Comparison of ENCODE assay signal across 25 mouse cellular contexts in genomic region chr6:49273934-49274333, GRCm38 (mm10). TPM values are rescaled to one million over a fixed set of nuclear protein-coding genes. Genes with fewer than 3 reads are reported as not detected.
DNase-seq lines count a peak whose midpoint lies in the region; ATAC-seq and TF ChIP-seq lines count a peak whose summit lies in the region.
"Had no signal": no experiment of that assay in that cellular context is flagged by ENCODE, and none has a peak within 500 bp of the region (broad histone marks: within the 10 kb centered on the region; RNA-seq: fewer than 3 reads in every experiment).

No protein-coding gene starts in this region.

- 23% methylated on average over 4 of the region's 4 CpGs for WGBS in midbrain, embryonic 10.5 days
- WGBS in midbrain, embryonic 14.5 days, result 10% methylated on average over 4 of the region's 4 CpGs
- 37% methylated on average over 4 of the region's 4 CpGs for WGBS in stomach, postnatal 0 days

- peaks cover 10% of the 10 kb centered on the region for H3K4me1 ChIP-seq in midbrain, embryonic 10.5 days
- 0 out of 2 replicates have a peak, but pooled peaks cover 4% of the 10 kb centered on the region for H3K4me1 ChIP-seq in midbrain, embryonic 14.5 days (ENCODE audit: control insufficient read depth, insufficient read depth, low read length)
- H3K4me1 ChIP-seq in ES-Bruce4 (ENCODE audit: control insufficient read depth, insufficient read depth, low read length) (no peaks in the 10 kb centered on the region), ES-E14 (ENCODE audit: control insufficient read depth in 2 of 2, insufficient read depth in 2 of 2, low read length in 2 of 2, poor library complexity in 1 of 2) (peaks cover 3 to 8% of the 10 kb centered on the region in 2 experiments; a peak in 3 of 4 replicates)
- H3K4me1 ChIP-seq in stomach, postnatal 0 days (replicated peaks; ENCODE audit: control insufficient read depth, insufficient read depth), result no peaks in the 10 kb centered on the region
- H3K4me1 ChIP-seq: embryonic facial prominence, embryonic 12.5 days; forebrain, embryonic 15.5 days; heart, embryonic 12.5 days; midbrain, embryonic 15.5 days had no signal

- peak; percentile 78 for TF ChIP-seq EP300 in ES-Bruce4 (IDR thresholded peaks at IDR 0.05; ENCODE audit: insufficient read depth, low read depth, low read length)
- TF ChIP-seq EP300 in stomach, postnatal 0 days (optimal IDR thresholded peaks at IDR 0.05), result no peak

- peak overlapping the region; percentile 63 for H3K27ac ChIP-seq in midbrain, embryonic 10.5 days (replicated peaks)
- no peak overlapping the region for H3K27ac ChIP-seq in midbrain, embryonic 14.5 days (replicated peaks; ENCODE audit: low read depth, low read length)
- H3K27ac ChIP-seq in ES-Bruce4 (ENCODE audit: insufficient read depth, low read length), result peak overlapping the region; percentile 94
- H3K27ac ChIP-seq in ES-E14 (ENCODE audit: insufficient read depth, low read depth, low read length, poor library complexity, severe bottlenecking), result peak overlapping the region; percentile 98
- no peak overlapping the region for H3K27ac ChIP-seq in stomach, postnatal 0 days (replicated peaks)
- H3K27ac ChIP-seq: embryonic facial prominence, embryonic 12.5 days; forebrain, embryonic 15.5 days; gastrocnemius, adult 2 months; midbrain, embryonic 15.5 days had no signal

- ATAC-seq in midbrain, embryonic 14.5 days (ENCODE audit: low FRiP score, low TSS enrichment), result no peak
- peak; percentile 47; the same call in 1 of the 2 replicates for ATAC-seq in stomach, postnatal 0 days (ENCODE audit: low FRiP score, low TSS enrichment)
- ATAC-seq: forebrain, embryonic 15.5 days; intestine, embryonic 16.5 days; midbrain, embryonic 15.5 days had no signal

- DNase-seq in midbrain, embryonic 10.5 days (ENCODE audit: low spot score), result peak; percentile 11
- no peak for DNase-seq in midbrain, embryonic 14.5 days
- DNase-seq in ES-E14 (ENCODE audit: low read depth, low spot score), result no peak
- DNase-seq in stomach, postnatal 0 days (ENCODE audit: low spot score), result no peak
- DNase-seq in heart, postnatal 36 days, result no peak
- DNase-seq: adrenal gland, postnatal 10 days; B cell, adult 2 months; cerebellum, adult 11-12 months; cerebellum, adult 9-11 months; embryo, embryonic 11 days; gastrocnemius, adult 2 months; gastrocnemius, postnatal 36 days; heart, adult 18-20 months; kidney, adult 9 months; kidney, postnatal 14 days; layer of hippocampus, adult 9-11 months; lung, postnatal 36 days; right cerebral cortex, postnatal 14 days had no signal

- no peaks in the 10 kb centered on the region for H3K9me3 ChIP-seq in midbrain, embryonic 10.5 days (replicated peaks)
- no peaks in the 10 kb centered on the region for H3K9me3 ChIP-seq in midbrain, embryonic 14.5 days (ENCODE audit: control insufficient read depth, low read length)
- H3K9me3 ChIP-seq in ES-Bruce4 (replicated peaks; ENCODE audit: control insufficient read depth, insufficient read depth, low read length, poor library complexity, severe bottlenecking) (peaks cover 43% of the 10 kb centered on the region), ES-E14 (ENCODE audit: control insufficient read depth, insufficient read depth, low read depth, low read length) (peaks cover 11% of the 10 kb centered on the region)
- H3K9me3 ChIP-seq in stomach, postnatal 0 days (ENCODE audit: control insufficient read depth, low read length), result no peaks in the 10 kb centered on the region
- H3K9me3 ChIP-seq: embryonic facial prominence, embryonic 12.5 days; forebrain, embryonic 15.5 days; heart, embryonic 12.5 days; midbrain, embryonic 15.5 days had no signal

- H3K9ac ChIP-seq in midbrain, embryonic 14.5 days (replicated peaks; ENCODE audit: low read length), result no peak overlapping the region; the same call in 1 of the 2 replicates
- H3K9ac ChIP-seq in ES-Bruce4 (ENCODE audit: low read depth, poor library complexity, severe bottlenecking), result peak overlapping the region; percentile 1; the same call in 1 of the 2 replicates
- H3K9ac ChIP-seq in ES-E14 (ENCODE audit: insufficient read depth, low read depth, low read length, poor library complexity, severe bottlenecking), result peak overlapping the region; percentile 18; the same call in 1 of the 2 replicates
- no peak overlapping the region for H3K9ac ChIP-seq in stomach, postnatal 0 days (ENCODE audit: low read length)
- H3K9ac ChIP-seq: embryonic facial prominence, embryonic 12.5 days; forebrain, embryonic 15.5 days; heart, embryonic 12.5 days; midbrain, embryonic 15.5 days had no signal

- in situ Hi-C loops in ES-E14 (cut with MboI; ENCODE audit: low sequenced_read_pairs in 2 of 2, unreplicated experiment in 2 of 2), result no loop called here

- no peak for TF ChIP-seq POLR2A in ES-Bruce4 (IDR thresholded peaks at IDR 0.05; ENCODE audit: insufficient read depth, low read length)

- H3K4me3 ChIP-seq in midbrain, embryonic 10.5 days, result no peak overlapping the region
- H3K4me3 ChIP-seq in midbrain, embryonic 14.5 days (replicated peaks; ENCODE audit: low read depth, low read length), result no peak overlapping the region
- H3K4me3 ChIP-seq in ES-Bruce4 (ENCODE audit: low read depth, low read length) (no peak overlapping the region), ES-E14 (ENCODE audit: insufficient read depth in 1 of 2, low read depth in 1 of 2, low read length in 2 of 2, poor library complexity in 1 of 2, severe bottlenecking in 1 of 2) (peak overlapping the region in 1 of 2 experiments; percentile 3; a peak in 1 of 4 replicates)
- no peak overlapping the region for H3K4me3 ChIP-seq in stomach, postnatal 0 days (ENCODE audit: low read depth, low read length)
- H3K4me3 ChIP-seq: embryonic facial prominence, embryonic 12.5 days; forebrain, embryonic 15.5 days; gastrocnemius, adult 2 months; heart, embryonic 12.5 days; midbrain, embryonic 15.5 days; myocyte had no signal

- no peaks in the 10 kb centered on the region for H3K27me3 ChIP-seq in midbrain, embryonic 10.5 days (ENCODE audit: low read depth, poor library complexity, severe bottlenecking)
- no peaks in the 10 kb centered on the region; the same call in 1 of the 2 replicates for H3K27me3 ChIP-seq in midbrain, embryonic 14.5 days (ENCODE audit: control insufficient read depth, insufficient read depth, low read length)
- no peaks in the 10 kb centered on the region for H3K27me3 ChIP-seq in ES-Bruce4 (ENCODE audit: control insufficient read depth, insufficient read depth, low read length, poor library complexity, severe bottlenecking)
- no peaks in the 10 kb centered on the region for H3K27me3 ChIP-seq in stomach, postnatal 0 days (ENCODE audit: control insufficient read depth, insufficient read depth, low read length)
- H3K27me3 ChIP-seq: embryonic facial prominence, embryonic 12.5 days; forebrain, embryonic 15.5 days; heart, embryonic 12.5 days; midbrain, embryonic 15.5 days had no signal

- H3K4me2 ChIP-seq in midbrain, embryonic 14.5 days (ENCODE audit: low read length), result no peak overlapping the region
- no peak overlapping the region for H3K4me2 ChIP-seq in stomach, postnatal 0 days (replicated peaks; ENCODE audit: low read depth)
- H3K4me2 ChIP-seq: embryonic facial prominence, embryonic 12.5 days; forebrain, embryonic 15.5 days; heart, embryonic 12.5 days; midbrain, embryonic 15.5 days had no signal

- no peak for TF ChIP-seq CTCF in ES-Bruce4 (IDR thresholded peaks at IDR 0.05; ENCODE audit: low read depth, low read length)
- no peak for TF ChIP-seq CTCF in stomach, postnatal 0 days (IDR thresholded peaks at IDR 0.05; ENCODE audit: low read depth)

- intact Hi-C loops in heart, postnatal 36 days (cut with DNase I), result no loop called here

- no peaks in the 10 kb centered on the region for H3K36me3 ChIP-seq in midbrain, embryonic 10.5 days
- no peaks in the 10 kb centered on the region for H3K36me3 ChIP-seq in midbrain, embryonic 14.5 days (ENCODE audit: control insufficient read depth, insufficient read depth, low read length)
- H3K36me3 ChIP-seq in ES-Bruce4 (ENCODE audit: control insufficient read depth, insufficient read depth, low read length, poor library complexity, severe bottlenecking) (no peaks in the 10 kb centered on the region), ES-E14 (ENCODE audit: control insufficient read depth, insufficient read depth, low read length, poor library complexity, severe bottlenecking) (peaks cover 8% of the 10 kb centered on the region; the same call in 1 of the 2 replicates)
- H3K36me3 ChIP-seq in stomach, postnatal 0 days (ENCODE audit: control insufficient read depth, insufficient read depth, low read length), result no peaks in the 10 kb centered on the region
- H3K36me3 ChIP-seq: embryonic facial prominence, embryonic 12.5 days; forebrain, embryonic 15.5 days; heart, embryonic 12.5 days; midbrain, embryonic 15.5 days had no signal

TF ChIP-seq in ES-E14, 5 proteins besides CTCF, POLR2A, EP300 and RAD21 (continues in another document):
- no peak for TF ChIP-seq ZC3H11A (IDR thresholded peaks at IDR 0.05; ENCODE audit: borderline replicate concordance, low read depth, low read length)
- TF ChIP-seq MAFK (IDR thresholded peaks at IDR 0.05; ENCODE audit: insufficient read depth, low read depth, low read length), result no peak
- TF ChIP-seq CHD2 (IDR thresholded peaks at IDR 0.05; ENCODE audit: low read depth, low read length), result no peak
- no peak for TF ChIP-seq ZNF384 (IDR thresholded peaks at IDR 0.05; ENCODE audit: low read depth, low read length)

RNA-seq across cellular contexts. Expression of gene Tra2a, which starts 10.1 kb away (rescaled TPM):
- 121 and 126 TPM in 2 replicates for polyA plus RNA-seq in midbrain, embryonic 10.5 days (2016; fragmentation: Nextera tagmentation; extraction: Ambion mirVana)
- 58.0 and 105 TPM in 2 replicates for polyA plus RNA-seq in midbrain, embryonic 14.5 days (2014; fragmentation: Nextera tagmentation; extraction: Ambion mirVana)
- 312 and 328 TPM in 2 replicates for polyA plus RNA-seq in ES-Bruce4 (2011; ENCODE audit: insufficient read depth, insufficient read length, low read depth, missing spikeins)
- 105 and 136 TPM in 2 replicates for total RNA-seq in ES-E14 (2012; rRNA removed)
- polyA plus RNA-seq in stomach, postnatal 0 days (2015; fragmentation: Nextera tagmentation; extraction: Ambion mirVana), result 34.6 and 35.4 TPM in 2 replicates
- 10 to 100 TPM; 26.8 to 28.4 TPM for total RNA-seq in heart, postnatal 36 days (2021)

RNA-seq across cellular contexts. Expression of gene Ccdc126, which starts 45.1 kb away (rescaled TPM):
- polyA plus RNA-seq in midbrain, embryonic 10.5 days (2016; fragmentation: Nextera tagmentation; extraction: Ambion mirVana), result 4.7 and 5.6 TPM in 2 replicates
- 10.1 and 11.0 TPM in 2 replicates for polyA plus RNA-seq in midbrain, embryonic 14.5 days (2014; fragmentation: Nextera tagmentation; extraction: Ambion mirVana)
- polyA plus RNA-seq in ES-Bruce4 (2011; ENCODE audit: insufficient read depth, insufficient read length, low read depth, missing spikeins), result 4.0 and 4.2 TPM in 2 replicates
- 8.4 and 8.7 TPM in 2 replicates for total RNA-seq in ES-E14 (2012; rRNA removed)
- 7.4 and 8.4 TPM in 2 replicates for polyA plus RNA-seq in stomach, postnatal 0 days (2015; fragmentation: Nextera tagmentation; extraction: Ambion mirVana)
- 1 to 10 TPM; 4.4 to 4.6 TPM for total RNA-seq in heart, postnatal 36 days (2021)

RNA-seq across cellular contexts. Expression of gene Igf2bp3, which starts 59.2 kb away (rescaled TPM):
- 134 and 148 TPM in 2 replicates for polyA plus RNA-seq in midbrain, embryonic 10.5 days (2016; fragmentation: Nextera tagmentation; extraction: Ambion mirVana)
- polyA plus RNA-seq in midbrain, embryonic 14.5 days (2014; fragmentation: Nextera tagmentation; extraction: Ambion mirVana), result 24.7 and 39.2 TPM in 2 replicates
- 78.2 and 85.8 TPM in 2 replicates for polyA plus RNA-seq in ES-Bruce4 (2011; ENCODE audit: insufficient read depth, insufficient read length, low read depth, missing spikeins)
- 20.0 and 32.8 TPM in 2 replicates for total RNA-seq in ES-E14 (2012; rRNA removed)
- polyA plus RNA-seq in stomach, postnatal 0 days (2015; fragmentation: Nextera tagmentation; extraction: Ambion mirVana), result 40.7 and 43.6 TPM in 2 replicates
- under 1 TPM; 0.19 to 0.22 TPM for total RNA-seq in heart, postnatal 36 days (2021)
- total RNA-seq: heart, adult 18-20 months had no signal

Comparison
In these comparisons a context has a peak if more than half of its experiments do, and no peak if none do; other contexts are left out.
1. H3K27ac ChIP-seq: peak in midbrain, embryonic 10.5 days (single experiment), ES-Bruce4 (single experiment) and ES-E14 (single experiment); none in midbrain, embryonic 14.5 days (single experiment) and stomach, postnatal 0 days (single experiment).
2. H3K9ac ChIP-seq: peak in ES-Bruce4 (single experiment) and ES-E14 (single experiment); none in midbrain, embryonic 14.5 days (single experiment) and stomach, postnatal 0 days (single experiment).